Mouse (Mus musculus) left cerebral cortex, adult 9 months (tissue): Measurements from ENCODE around the gene Reps1.

Source experiments
- DNase-seq, 2 experiments: peaks; one replicate each; pipeline ENCODE4 v3.0.0; 2022; ENCODE audit warnings: low spot score in 2 of 2

Gene Reps1

GRCm38 (mm10) chr10:18139615-18140014, 84.0 kb downstream of the Reps1 start:
- no peak for DNase-seq

- no peak for DNase-seq
Observed at GRCm38 (mm10) chr10:18141389-18141788, 85.7 kb downstream of the Reps1 start.

- DNase-seq: no peak
Observed at GRCm38 (mm10) chr10:18142231-18142630, 86.6 kb downstream of the Reps1 start.

- no peak for DNase-seq
Observed at GRCm38 (mm10) chr10:18147224-18147623, 91.6 kb downstream of the Reps1 start.

- DNase-seq: no peak
Observed at GRCm38 (mm10) chr10:18162435-18162971, 106.8 kb downstream of the Reps1 start.
